In the genomic region with DNA sequence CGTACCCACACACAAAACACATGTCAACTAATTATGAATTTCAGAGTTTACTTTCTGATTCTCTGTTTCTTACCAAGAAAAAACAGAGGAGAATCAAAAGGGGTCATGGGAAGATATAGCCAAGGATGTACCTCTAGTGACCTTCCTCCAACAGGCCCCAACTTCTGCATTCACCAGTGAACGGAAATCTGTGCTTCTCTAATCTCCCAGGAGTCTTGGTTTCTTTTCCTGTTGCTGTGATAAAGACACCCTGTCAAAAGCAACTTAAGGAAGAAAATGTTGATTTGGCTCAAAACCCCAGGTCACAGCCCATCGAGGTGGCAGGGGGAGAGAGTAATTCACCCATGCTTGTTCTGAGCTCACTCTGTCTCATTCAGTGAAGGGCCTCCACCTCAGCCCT, we compare ENCODE assay signal across 14 mouse cellular contexts.
A peak's percentile ranks its signal among the peaks of the same experiment; 100 is the strongest.
DNase-seq lines count a peak whose midpoint lies in the region; TF ChIP-seq lines count a peak whose summit lies in the region.
"Had no signal": no experiment of that assay in that cellular context is flagged by ENCODE, and none has a peak within 500 bp of the region (broad histone marks: within the 10 kb centered on the region; RNA-seq: fewer than 3 reads in every experiment).

No protein-coding gene starts in this region.

- 0% methylated on average over 2 of the region's 3 CpGs for WGBS in macrophage (ENCODE audit: missing documents)
- 82% methylated on average over 3 of the region's 3 CpGs for WGBS in cerebellum, adult 2 months

- TF ChIP-seq EP300 in MEL (IDR thresholded peaks at IDR 0.05; ENCODE audit: low read depth in 1 of 2, low read length in 2 of 2) = peak; percentile 66 to 74; a peak in 3 of 4 replicates

- H3K9me3 ChIP-seq in MEL (replicated peaks; ENCODE audit: insufficient read depth, low read length) = no peaks in the 10 kb centered on the region
- H3K9me3 ChIP-seq: embryonic facial prominence, embryonic 15.5 days; hindbrain, embryonic 13.5 days had no signal

- H3K4me3 ChIP-seq in MEL (ENCODE audit: control insufficient read depth in 1 of 2, insufficient read depth in 1 of 2, low read depth in 2 of 2, low read length in 2 of 2) = no peak overlapping the region
- H3K4me3 ChIP-seq in macrophage (ENCODE audit: inconsistent target) = no peak overlapping the region
- H3K4me3 ChIP-seq in cerebellum, adult 2 months (replicated peaks; ENCODE audit: insufficient read depth, low read depth, low read length) = no peak overlapping the region
- H3K4me3 ChIP-seq: embryonic facial prominence, embryonic 15.5 days; hindbrain, embryonic 13.5 days had no signal

- H3K27me3 ChIP-seq in MEL (ENCODE audit: control insufficient read depth in 1 of 2, insufficient read depth in 2 of 2, low read length in 2 of 2) = no peaks in the 10 kb centered on the region
- no peaks in the 10 kb centered on the region for H3K27me3 ChIP-seq in cerebellum, adult 2 months (ENCODE audit: control insufficient read depth, insufficient read depth, low read length)
- H3K27me3 ChIP-seq: CH12.LX; embryonic facial prominence, embryonic 15.5 days; hindbrain, embryonic 13.5 days had no signal

- H3K27ac ChIP-seq in MEL (ENCODE audit: control insufficient read depth, low read depth, low read length) = no peak overlapping the region; the same call in 1 of the 2 replicates
- peak overlapping the region; percentile 88 for H3K27ac ChIP-seq in macrophage
- no peak overlapping the region for H3K27ac ChIP-seq in cerebellum, adult 2 months (ENCODE audit: insufficient read depth, low read length)
- H3K27ac ChIP-seq: embryonic facial prominence, embryonic 15.5 days; hindbrain, embryonic 13.5 days had no signal

- DNase-seq in layer of hippocampus, adult 9-11 months = peak; percentile 27
- DNase-seq in layer of hippocampus, postnatal 36 days = no peak
- peak; percentile 55 for DNase-seq in MEL (ENCODE audit: low read depth, low spot score)
- DNase-seq in brain, adult 2 months (ENCODE audit: low read depth, low spot score) = peak; percentile 24
- DNase-seq in cerebellum, adult 2 months = no peak
- DNase-seq in frontal cortex, adult 2 months (ENCODE audit: extremely low spot score in 1 of 2, low spot score in 1 of 2) = no peak
- DNase-seq: cerebellum, adult 11-12 months; kidney, adult 18-20 months; kidney, postnatal 25 days; lung, adult 18-20 months had no signal

- TF ChIP-seq CTCF in MEL (IDR thresholded peaks at IDR 0.05 in 2 of 3, conservative IDR thresholded peaks at IDR 0.05 in 1 of 3; ENCODE audit: control insufficient read depth in 1 of 3, insufficient read depth in 1 of 3, low read depth in 2 of 3, low read length in 3 of 3, poor library complexity in 1 of 3, severe bottlenecking in 1 of 3) = no peak
- TF ChIP-seq CTCF in cerebellum, adult 2 months (IDR thresholded peaks at IDR 0.05; ENCODE audit: borderline replicate concordance, insufficient read depth, low read depth, low read length) = no peak

- TF ChIP-seq RAD21 in MEL (IDR thresholded peaks at IDR 0.05; ENCODE audit: low read depth, low read length) = no peak

- H3K4me1 ChIP-seq in MEL (ENCODE audit: control insufficient read depth in 1 of 2, insufficient read depth in 2 of 2, low read length in 2 of 2) = peaks cover 0 to 39% of the 10 kb centered on the region in 2 experiments; a peak in 2 of 4 replicates
- no peaks in the 10 kb centered on the region for H3K4me1 ChIP-seq in cerebellum, adult 2 months (ENCODE audit: control insufficient read depth, insufficient read depth, low read length)

- H3K36me3 ChIP-seq in MEL (ENCODE audit: control insufficient read depth in 1 of 2, insufficient read depth in 2 of 2, low read length in 2 of 2) (peaks cover 0 to 27% of the 10 kb centered on the region in 2 experiments; a peak in 2 of 4 replicates), macrophage (ENCODE audit: inconsistent target) (no peaks in the 10 kb centered on the region)
- H3K36me3 ChIP-seq: embryonic facial prominence, embryonic 15.5 days; hindbrain, embryonic 13.5 days had no signal

- H3K79me2 ChIP-seq in MEL (ENCODE audit: control insufficient read depth, insufficient read depth, low read length, poor library complexity) (peaks cover 11% of the 10 kb centered on the region), macrophage (ENCODE audit: inconsistent target) (no peaks in the 10 kb centered on the region)

- TF ChIP-seq POLR2A in MEL (IDR thresholded peaks at IDR 0.05; ENCODE audit: control insufficient read depth in 1 of 2, insufficient read depth in 1 of 2, low read depth in 1 of 2, low read length in 2 of 2, poor library complexity in 1 of 2) = no peak
- no peak for TF ChIP-seq POLR2A in cerebellum, adult 2 months (IDR thresholded peaks at IDR 0.05; ENCODE audit: borderline replicate concordance, insufficient read depth, low read length)

- no peak overlapping the region for H3K9ac ChIP-seq in MEL (ENCODE audit: control insufficient read depth, low read depth, low read length, poor library complexity, severe bottlenecking)
- H3K9ac ChIP-seq: embryonic facial prominence, embryonic 15.5 days; hindbrain, embryonic 13.5 days had no signal

TF ChIP-seq in MEL, 35 proteins besides CTCF, POLR2A, EP300 and RAD21:
- TF ChIP-seq MYC (IDR thresholded peaks at IDR 0.05; ENCODE audit: low read depth, low read length) = no peak
- TF ChIP-seq ETS1 (IDR thresholded peaks at IDR 0.05; ENCODE audit: low read depth, low read length) = peak; percentile 51
- TF ChIP-seq ZNF384 (IDR thresholded peaks at IDR 0.05; ENCODE audit: low read depth, low read length) = no peak
- TF ChIP-seq SMC3 (IDR thresholded peaks at IDR 0.05; ENCODE audit: low read depth, low read length) = peak; percentile 18; the same call in 1 of the 2 replicates
- peak; percentile 44 for TF ChIP-seq TCF12 (IDR thresholded peaks at IDR 0.05; ENCODE audit: low read depth, low read length)
- TF ChIP-seq GABPA (IDR thresholded peaks at IDR 0.05; ENCODE audit: low read depth, low read length) = no peak
- peak; percentile 77 for TF ChIP-seq GATA1 (IDR thresholded peaks at IDR 0.05; ENCODE audit: low read depth, low read length)
- TF ChIP-seq TBP (IDR thresholded peaks at IDR 0.05; ENCODE audit: low read depth, low read length) = no peak
- peak; percentile 100 for TF ChIP-seq RCOR1 (IDR thresholded peaks at IDR 0.05; ENCODE audit: low read depth, low read length)

Comparison
In these comparisons a context has a peak if more than half of its experiments do, and no peak if none do; other contexts are left out.
1. DNase-seq: peak in layer of hippocampus, adult 9-11 months (single experiment), MEL (single experiment) and brain, adult 2 months (single experiment); none in layer of hippocampus, postnatal 36 days (0 of 2), cerebellum, adult 2 months (0 of 2) and frontal cortex, adult 2 months (0 of 2).